Mouse (Mus musculus): ENCODE data around the gene Efcab3. TPM values are rescaled to one million over a fixed set of nuclear protein-coding genes. Genes with fewer than 3 reads are reported as not detected.
"Not testable (repeated sequence)": the region's sequence is repeated elsewhere in the genome, so short reads cannot be mapped to it uniquely, and the experiment has no call there.

The Efcab3 gene
- polyA plus RNA-seq, 1 experiment from 2014 or later: not detected

GRCm38 (mm10) chr11:105137255-105137654 lies 73.9 kb downstream of the Efcab3 start:
- H3K27ac ChIP-seq: not testable (repeated sequence)

GRCm38 (mm10) chr11:105140512-105140911 lies 77.1 kb downstream of the Efcab3 start:
- H3K79me2 ChIP-seq (ENCODE audit: inconsistent target); H3K27ac ChIP-seq; H3K4me3 ChIP-seq (ENCODE audit: inconsistent target): not testable (repeated sequence)
- H3K36me3 ChIP-seq (ENCODE audit: inconsistent target): peaks cover 27% of the 10 kb centered on the region
- 80% methylated on average over 6 of the region's 8 CpGs for WGBS (ENCODE audit: missing documents)

More at GRCm38 (mm10) chr11:105137255-105137654, 73.9 kb downstream of the Efcab3 start:
- peaks cover 57% of the 10 kb centered on the region for H3K36me3 ChIP-seq (ENCODE audit: inconsistent target)
- 100% methylated on average over 2 of the region's 2 CpGs for WGBS (ENCODE audit: missing documents)
- not testable (repeated sequence) for H3K79me2 ChIP-seq (ENCODE audit: inconsistent target); H3K4me3 ChIP-seq (ENCODE audit: inconsistent target)

GRCm38 (mm10) chr11:105141115-105141514 lies 77.7 kb downstream of the Efcab3 start:
- 82% methylated on average over 5 of the region's 5 CpGs for WGBS (ENCODE audit: missing documents)
- H3K36me3 ChIP-seq (ENCODE audit: inconsistent target): peaks cover 21% of the 10 kb centered on the region; the same call in 1 of the 2 replicates
- H3K4me3 ChIP-seq (ENCODE audit: inconsistent target): no peak overlapping the region
- no peaks in the 10 kb centered on the region for H3K79me2 ChIP-seq (ENCODE audit: inconsistent target)
- no peak overlapping the region for H3K27ac ChIP-seq

- H3K4me3 ChIP-seq (ENCODE audit: inconsistent target): no peak overlapping the region
- H3K36me3 ChIP-seq (ENCODE audit: inconsistent target): peaks cover 13% of the 10 kb centered on the region; the same call in 1 of the 2 replicates
- H3K27ac ChIP-seq: no peak overlapping the region
- H3K79me2 ChIP-seq (ENCODE audit: inconsistent target): no peaks in the 10 kb centered on the region
Measured at GRCm38 (mm10) chr11:105143564-105143963, 80.2 kb downstream of the Efcab3 start.

- WGBS (ENCODE audit: missing documents): 93% methylated on average over 3 of the region's 3 CpGs
- Histone ChIP-seq H3K79me2 (ENCODE audit: inconsistent target) (no peaks in the 10 kb centered on the region), H3K27ac (no peak overlapping the region), H3K36me3 (ENCODE audit: inconsistent target) (peaks cover 13% of the 10 kb centered on the region; the same call in 1 of the 2 replicates), H3K4me3 (ENCODE audit: inconsistent target) (no peak overlapping the region)
Measured at GRCm38 (mm10) chr11:105144084-105144483, 80.7 kb downstream of the Efcab3 start.

GRCm38 (mm10) chr11:105144508-105145210 lies 81.3 kb downstream of the Efcab3 start:
- Histone ChIP-seq H3K79me2 (ENCODE audit: inconsistent target) (no peaks in the 10 kb centered on the region), H3K4me3 (ENCODE audit: inconsistent target) (no peak overlapping the region), H3K36me3 (ENCODE audit: inconsistent target) (peaks cover 8% of the 10 kb centered on the region; the same call in 1 of the 2 replicates), H3K27ac (no peak overlapping the region)
- WGBS (ENCODE audit: missing documents): 93% methylated on average over 9 of the region's 11 CpGs

GRCm38 (mm10) chr11:105145211-105145610 lies 81.8 kb downstream of the Efcab3 start:
- H3K4me3 ChIP-seq (ENCODE audit: inconsistent target): no peak overlapping the region
- no peaks in the 10 kb centered on the region for H3K79me2 ChIP-seq (ENCODE audit: inconsistent target)
- no peak overlapping the region for H3K27ac ChIP-seq
- 46% methylated on average over 10 of the region's 10 CpGs for WGBS (ENCODE audit: missing documents)
- peaks cover 4% of the 10 kb centered on the region; the same call in 1 of the 2 replicates for H3K36me3 ChIP-seq (ENCODE audit: inconsistent target)

GRCm38 (mm10) chr11:105146593-105146992 lies 83.2 kb downstream of the Efcab3 start, which contains the start of gene Gm10842:
Gene Gm10842, plus strand, starts transcription at chr11:105146893.
- Histone ChIP-seq H3K27ac (no peak within 1 kb of the TSS), H3K79me2 (ENCODE audit: inconsistent target) (no peaks in the 10 kb centered on the region), H3K4me3 (ENCODE audit: inconsistent target) (no peak within 1 kb of the TSS), H3K36me3 (ENCODE audit: inconsistent target) (no peaks in the 10 kb centered on the region)
- WGBS (ENCODE audit: missing documents): 96% methylated on average over 3 of the region's 3 CpGs

- Histone ChIP-seq H3K36me3 (ENCODE audit: inconsistent target) (no peaks in the 10 kb centered on the region), H3K27ac (no peak overlapping the region), H3K4me3 (ENCODE audit: inconsistent target) (no peak overlapping the region), H3K79me2 (ENCODE audit: inconsistent target) (no peaks in the 10 kb centered on the region)
- WGBS (ENCODE audit: missing documents): 97% methylated on average over 3 of the region's 3 CpGs
Measured at GRCm38 (mm10) chr11:105149353-105149752, 86.0 kb downstream of the Efcab3 start.

GRCm38 (mm10) chr11:105149766-105150165 lies 86.4 kb downstream of the Efcab3 start:
- Histone ChIP-seq H3K27ac (no peak overlapping the region), H3K4me3 (ENCODE audit: inconsistent target) (no peak overlapping the region), H3K36me3 (ENCODE audit: inconsistent target) (no peaks in the 10 kb centered on the region), H3K79me2 (ENCODE audit: inconsistent target) (no peaks in the 10 kb centered on the region)
- WGBS (ENCODE audit: missing documents): no CpG with 5 or more reads among the region's 1 CpGs

- no peak overlapping the region for H3K27ac ChIP-seq
- WGBS (ENCODE audit: missing documents): 82% methylated on average over 4 of the region's 4 CpGs
Measured at GRCm38 (mm10) chr11:105150691-105151090, 87.3 kb downstream of the Efcab3 start.

GRCm38 (mm10) chr11:105151226-105152016 lies 88.0 kb downstream of the Efcab3 start:
- H3K36me3 ChIP-seq (ENCODE audit: inconsistent target): no peaks in the 10 kb centered on the region
- no peak overlapping the region for H3K27ac ChIP-seq
- no peak overlapping the region for H3K4me3 ChIP-seq (ENCODE audit: inconsistent target)
- no peaks in the 10 kb centered on the region for H3K79me2 ChIP-seq (ENCODE audit: inconsistent target)
- WGBS (ENCODE audit: missing documents): 12% methylated on average over 18 of the region's 19 CpGs

More at GRCm38 (mm10) chr11:105150691-105151090, 87.3 kb downstream of the Efcab3 start:
- Histone ChIP-seq H3K4me3 (ENCODE audit: inconsistent target) (no peak overlapping the region), H3K36me3 (ENCODE audit: inconsistent target) (no peaks in the 10 kb centered on the region), H3K79me2 (ENCODE audit: inconsistent target) (no peaks in the 10 kb centered on the region)

- H3K27ac ChIP-seq: no peak overlapping the region
Measured at GRCm38 (mm10) chr11:105152017-105152300, 88.6 kb downstream of the Efcab3 start.

GRCm38 (mm10) chr11:105152357-105152899 lies 89.0 kb downstream of the Efcab3 start:
- Histone ChIP-seq H3K36me3 (ENCODE audit: inconsistent target) (no peaks in the 10 kb centered on the region), H3K27ac (no peak overlapping the region), H3K4me3 (ENCODE audit: inconsistent target) (no peak overlapping the region), H3K79me2 (ENCODE audit: inconsistent target) (no peaks in the 10 kb centered on the region)
- 83% methylated on average over 11 of the region's 11 CpGs for WGBS (ENCODE audit: missing documents)

More at GRCm38 (mm10) chr11:105152017-105152300, 88.6 kb downstream of the Efcab3 start:
- no peak overlapping the region for H3K4me3 ChIP-seq (ENCODE audit: inconsistent target)
- no peaks in the 10 kb centered on the region for H3K36me3 ChIP-seq (ENCODE audit: inconsistent target)
- no CpG with 5 or more reads among the region's 4 CpGs for WGBS (ENCODE audit: missing documents)
- no peaks in the 10 kb centered on the region for H3K79me2 ChIP-seq (ENCODE audit: inconsistent target)
